Mouse (Mus musculus): ENCODE measurements at regions not wholly inside any gene's neighbourhood (a gene's known extent, or its start where the extent isn't known, plus 50 kb on each side); places are given as distances from the start of the nearest gene placed in this dataset.

DNA sequence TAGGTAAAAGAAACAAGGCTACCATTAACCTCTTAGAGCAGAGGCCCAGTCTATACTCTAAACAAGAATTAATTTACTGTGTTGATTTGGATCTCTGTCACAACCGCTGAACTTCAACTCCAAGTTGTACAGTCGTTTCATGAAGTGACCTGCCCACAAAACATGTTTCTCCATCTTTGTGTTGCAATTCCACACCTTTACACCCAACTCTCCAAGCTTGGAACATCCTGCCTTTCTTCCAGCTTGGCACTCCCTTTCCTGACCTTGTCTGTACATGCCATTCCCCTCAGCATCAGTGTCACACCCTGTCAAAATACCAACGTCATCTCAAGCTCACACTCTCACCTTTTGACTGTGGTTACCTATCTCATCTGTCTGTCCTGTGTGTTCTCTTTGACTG is 103.1 kb upstream of the Atg10 start:
- no peak for TF ChIP-seq MAFK (IDR thresholded peaks at IDR 0.05; ENCODE audit: borderline replicate concordance, low read depth, low read length)
- Histone ChIP-seq H3K27me3 (ENCODE audit: control insufficient read depth in 1 of 2, insufficient read depth in 2 of 2, low read length in 2 of 2) (no peaks in the 10 kb centered on the region), H3K9me3 (replicated peaks; ENCODE audit: insufficient read depth, low read length) (no peaks in the 10 kb centered on the region), H3K36me3 (ENCODE audit: control insufficient read depth in 1 of 2, insufficient read depth in 2 of 2, low read length in 2 of 2) (no peaks in the 10 kb centered on the region), H3K79me2 (ENCODE audit: control insufficient read depth, insufficient read depth, low read length, poor library complexity) (no peaks in the 10 kb centered on the region), H3K4me1 (ENCODE audit: control insufficient read depth in 1 of 2, insufficient read depth in 2 of 2, low read length in 2 of 2) (no peaks in the 10 kb centered on the region), H3K4me3 (ENCODE audit: control insufficient read depth in 1 of 2, insufficient read depth in 1 of 2, low read depth in 2 of 2, low read length in 2 of 2) (no peak overlapping the region), H3K27ac (ENCODE audit: control insufficient read depth, low read depth, low read length) (no peak overlapping the region), H3K9ac (ENCODE audit: control insufficient read depth, low read depth, low read length, poor library complexity, severe bottlenecking) (no peak overlapping the region)
- DNase-seq (ENCODE audit: low read depth, low spot score): no peak

DNA sequence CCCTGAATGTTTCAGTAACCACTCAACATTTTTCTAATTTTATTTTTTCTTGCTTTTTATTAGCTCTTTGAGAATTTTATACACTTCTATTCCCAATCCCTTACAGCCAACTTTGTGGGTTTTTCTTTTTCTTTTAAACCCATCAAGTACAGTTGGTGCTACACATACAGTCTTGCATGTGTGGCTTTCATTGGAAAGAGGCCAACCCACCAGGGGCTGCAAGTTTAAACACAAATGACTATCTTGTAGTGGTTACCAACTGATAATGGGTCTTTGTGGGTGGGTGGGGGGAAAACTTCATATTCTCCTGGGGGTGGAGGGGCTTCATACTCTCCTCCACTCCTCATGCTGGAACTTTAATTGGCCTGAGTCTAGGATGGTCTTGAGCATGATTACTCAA is 110.5 kb upstream of the Atg10 start:
- Histone ChIP-seq H3K79me2 (ENCODE audit: control insufficient read depth, insufficient read depth, low read length, poor library complexity) (no peaks in the 10 kb centered on the region), H3K9me3 (replicated peaks; ENCODE audit: insufficient read depth, low read length) (no peaks in the 10 kb centered on the region)

DNA sequence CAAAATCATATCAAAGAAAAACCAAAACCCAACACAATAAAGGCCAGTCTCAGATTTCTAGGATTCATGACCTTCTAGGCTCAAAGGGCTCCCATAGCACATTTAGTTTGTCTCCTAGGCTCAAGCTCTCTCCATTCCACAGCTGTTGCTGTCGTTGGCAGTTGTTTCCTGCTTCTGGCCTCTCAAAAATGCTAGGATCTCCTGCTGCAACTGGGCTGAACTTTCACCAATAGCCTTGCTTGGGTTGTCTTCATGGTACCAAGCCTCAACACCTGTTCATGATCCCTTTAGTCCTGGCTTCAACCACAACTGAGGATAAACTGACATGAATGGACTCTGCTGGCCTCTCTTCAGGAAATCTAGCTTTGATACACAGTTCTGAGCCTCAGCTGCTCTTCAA is 115.9 kb upstream of the Ssbp2 start:
- Histone ChIP-seq H3K4me3 (ENCODE audit: control insufficient read depth in 1 of 2, insufficient read depth in 1 of 2, low read depth in 2 of 2, low read length in 2 of 2) (no peak overlapping the region), H3K79me2 (ENCODE audit: control insufficient read depth, insufficient read depth, low read length, poor library complexity) (no peaks in the 10 kb centered on the region), H3K9ac (ENCODE audit: control insufficient read depth, low read depth, low read length, poor library complexity, severe bottlenecking) (no peak overlapping the region), H3K9me3 (replicated peaks; ENCODE audit: insufficient read depth, low read length) (no peaks in the 10 kb centered on the region), H3K4me1 (ENCODE audit: control insufficient read depth in 1 of 2, insufficient read depth in 2 of 2, low read length in 2 of 2) (no peaks in the 10 kb centered on the region), H3K36me3 (ENCODE audit: control insufficient read depth in 1 of 2, insufficient read depth in 2 of 2, low read length in 2 of 2) (peaks cover 0 to 3% of the 10 kb centered on the region in 2 experiments; a peak in 1 of 4 replicates), H3K27me3 (ENCODE audit: control insufficient read depth in 1 of 2, insufficient read depth in 2 of 2, low read length in 2 of 2) (no peaks in the 10 kb centered on the region), H3K27ac (ENCODE audit: control insufficient read depth, low read depth, low read length) (no peak overlapping the region)
- DNase-seq (ENCODE audit: low read depth, low spot score): no peak
- TF ChIP-seq UBTF (IDR thresholded peaks at IDR 0.05; ENCODE audit: borderline replicate concordance, insufficient read depth, low read depth, low read length) (no peak), ZMIZ1 (IDR thresholded peaks at IDR 0.05; ENCODE audit: low read depth, low read length) (no peak), ZNF384 (IDR thresholded peaks at IDR 0.05; ENCODE audit: low read depth, low read length) (no peak), TAL1 (IDR thresholded peaks at IDR 0.05; ENCODE audit: low read length) (no peak), MEF2A (IDR thresholded peaks at IDR 0.05; ENCODE audit: extremely low read depth, insufficient replicate concordance, low read depth, low read length, poor library complexity, severe bottlenecking) (no peak), SMC3 (IDR thresholded peaks at IDR 0.05; ENCODE audit: low read depth, low read length) (no peak), RAD21 (IDR thresholded peaks at IDR 0.05; ENCODE audit: low read depth, low read length) (no peak), CTCF (IDR thresholded peaks at IDR 0.05 in 2 of 3, conservative IDR thresholded peaks at IDR 0.05 in 1 of 3; ENCODE audit: control insufficient read depth in 1 of 3, insufficient read depth in 1 of 3, low read depth in 2 of 3, low read length in 3 of 3, poor library complexity in 1 of 3, severe bottlenecking in 1 of 3) (no peak), TBP (IDR thresholded peaks at IDR 0.05; ENCODE audit: low read depth, low read length) (no peak), GATA1 (IDR thresholded peaks at IDR 0.05; ENCODE audit: low read depth, low read length) (no peak), TCF12 (IDR thresholded peaks at IDR 0.05; ENCODE audit: low read depth, low read length) (no peak), POLR2AphosphoS2 (IDR thresholded peaks at IDR 0.05; ENCODE audit: low read length) (no peak), E2F4 (IDR thresholded peaks at IDR 0.05; ENCODE audit: borderline replicate concordance, low read depth, low read length) (no peak), BHLHE40 (IDR thresholded peaks at IDR 0.05; ENCODE audit: borderline replicate concordance, low read depth, low read length) (no peak)

More for the DNA sequence above, 110.5 kb upstream of the Atg10 start:
- no peak overlapping the region for H3K27ac ChIP-seq (ENCODE audit: control insufficient read depth, low read depth, low read length)
- H3K4me1 ChIP-seq (ENCODE audit: control insufficient read depth in 1 of 2, insufficient read depth in 2 of 2, low read length in 2 of 2): peaks cover 0 to 4% of the 10 kb centered on the region in 2 experiments; a peak in 2 of 4 replicates
- DNase-seq (ENCODE audit: low read depth, low spot score): peak; percentile 71
- no peak overlapping the region for H3K9ac ChIP-seq (ENCODE audit: control insufficient read depth, low read depth, low read length, poor library complexity, severe bottlenecking)
- no peaks in the 10 kb centered on the region for H3K27me3 ChIP-seq (ENCODE audit: control insufficient read depth in 1 of 2, insufficient read depth in 2 of 2, low read length in 2 of 2)
- H3K36me3 ChIP-seq (ENCODE audit: control insufficient read depth in 1 of 2, insufficient read depth in 2 of 2, low read length in 2 of 2): peaks cover 0 to 10% of the 10 kb centered on the region in 2 experiments; a peak in 2 of 4 replicates
- no peak overlapping the region for H3K4me3 ChIP-seq (ENCODE audit: control insufficient read depth in 1 of 2, insufficient read depth in 1 of 2, low read depth in 2 of 2, low read length in 2 of 2)
- TF ChIP-seq ETS1 (IDR thresholded peaks at IDR 0.05; ENCODE audit: low read depth, low read length) (peak; percentile 57; the same call in 1 of the 2 replicates), GATA1 (IDR thresholded peaks at IDR 0.05; ENCODE audit: low read depth, low read length) (peak; percentile 30; the same call in 1 of the 2 replicates), ZC3H11A (IDR thresholded peaks at IDR 0.05; ENCODE audit: low read depth, low read length) (no peak), EP300 (IDR thresholded peaks at IDR 0.05; ENCODE audit: low read depth in 1 of 2, low read length in 2 of 2) (peak; percentile 45 to 67; a peak in 3 of 4 replicates), ZNF384 (IDR thresholded peaks at IDR 0.05; ENCODE audit: low read depth, low read length) (no peak), ZKSCAN1 (IDR thresholded peaks at IDR 0.05; ENCODE audit: low read depth, low read length) (no peak), RCOR1 (IDR thresholded peaks at IDR 0.05; ENCODE audit: low read depth, low read length) (peak; percentile 51; the same call in 1 of the 2 replicates), USF1 (IDR thresholded peaks at IDR 0.05; ENCODE audit: low read depth, low read length) (no peak), POLR2AphosphoS5 (IDR thresholded peaks at IDR 0.05; ENCODE audit: borderline replicate concordance, low read depth, low read length) (no peak), MAZ (IDR thresholded peaks at IDR 0.05; ENCODE audit: low read depth, low read length) (no peak), ELF1 (IDR thresholded peaks at IDR 0.05; ENCODE audit: low read depth, low read length) (no peak), SMC3 (IDR thresholded peaks at IDR 0.05; ENCODE audit: low read depth, low read length) (no peak), CTCF (IDR thresholded peaks at IDR 0.05 in 2 of 3, conservative IDR thresholded peaks at IDR 0.05 in 1 of 3; ENCODE audit: control insufficient read depth in 1 of 3, insufficient read depth in 1 of 3, low read depth in 2 of 3, low read length in 3 of 3, poor library complexity in 1 of 3, severe bottlenecking in 1 of 3) (no peak), NELFE (IDR thresholded peaks at IDR 0.05; ENCODE audit: low read depth, low read length) (no peak), TAL1 (IDR thresholded peaks at IDR 0.05; ENCODE audit: low read length) (no peak), CHD1 (IDR thresholded peaks at IDR 0.05; ENCODE audit: low read depth, low read length) (no peak), TBP (IDR thresholded peaks at IDR 0.05; ENCODE audit: low read depth, low read length) (no peak), MYC (IDR thresholded peaks at IDR 0.05; ENCODE audit: low read depth, low read length) (no peak), KAT2A (conservative IDR thresholded peaks at IDR 0.05; ENCODE audit: low read depth, low read length) (no peak), MXI1 (IDR thresholded peaks at IDR 0.05; ENCODE audit: low read depth, low read length) (no peak), MAFK (IDR thresholded peaks at IDR 0.05; ENCODE audit: borderline replicate concordance, low read depth, low read length) (no peak), MEF2A (IDR thresholded peaks at IDR 0.05; ENCODE audit: extremely low read depth, insufficient replicate concordance, low read depth, low read length, poor library complexity, severe bottlenecking) (no peak), POLR2A (IDR thresholded peaks at IDR 0.05; ENCODE audit: control insufficient read depth in 1 of 2, insufficient read depth in 1 of 2, low read depth in 1 of 2, low read length in 2 of 2, poor library complexity in 1 of 2) (no peak), RAD21 (IDR thresholded peaks at IDR 0.05; ENCODE audit: low read depth, low read length) (no peak), BHLHE40 (IDR thresholded peaks at IDR 0.05; ENCODE audit: borderline replicate concordance, low read depth, low read length) (0 out of 2 replicates have a peak, but pooled peaks have one; percentile 9), UBTF (IDR thresholded peaks at IDR 0.05; ENCODE audit: borderline replicate concordance, insufficient read depth, low read depth, low read length) (no peak), TCF12 (IDR thresholded peaks at IDR 0.05; ENCODE audit: low read depth, low read length) (peak; percentile 66; the same call in 1 of the 2 replicates)

Measured in MEL (cell line).